Mouse (Mus musculus) spleen, embryonic (tissue): Measurements from ENCODE around the gene Yeats2.

Experiments used
- CTCF ChIA-PET: fragments of 350-600 bp; sonication (Branson Sonifier 250); formaldehyde crosslinking; loops from one replicate; lab custom pipeline; 2022; lab: Charles Lee

Yeats2 gene

DNA sequence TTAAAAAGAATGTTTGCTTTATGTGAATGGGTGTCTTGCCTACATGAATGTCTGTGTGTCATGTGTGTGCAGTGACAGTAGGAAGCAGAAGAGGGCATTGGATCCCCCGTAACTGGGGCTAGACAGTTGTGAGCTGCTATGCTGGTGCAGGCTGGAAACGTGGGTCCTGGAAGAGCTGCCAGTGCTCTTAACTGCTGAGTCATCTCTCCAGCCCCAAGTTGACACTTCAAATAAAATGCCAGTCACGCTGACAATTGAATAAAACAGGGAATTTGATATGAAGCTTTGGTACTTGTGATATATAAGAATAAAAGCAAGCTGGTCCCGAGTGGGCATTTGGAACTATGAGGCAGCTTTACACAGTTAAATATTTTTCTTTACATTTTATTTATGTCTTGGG, 139.4 kb downstream of the Yeats2 start:
- CTCF ChIA-PET: no interaction called here
